Mouse (Mus musculus) Muller cell, postnatal 12 days (primary cell): ENCODE data around the gene Lrch3.

ENCODE experiments used
- DNase-seq: peaks from one replicate; pipeline ENCODE4 v3.0.0-alpha.2; 2015; ENCODE audit errors: inconsistent ontology term

Lrch3 gene

GRCm38 (mm10) chr16:32984631-32985030 lies 70.7 kb downstream of the Lrch3 start:
- DNase-seq: no peak

- no peak for DNase-seq
Observed at GRCm38 (mm10) chr16:32992158-32992557, 78.3 kb downstream of the Lrch3 start.

DNA sequence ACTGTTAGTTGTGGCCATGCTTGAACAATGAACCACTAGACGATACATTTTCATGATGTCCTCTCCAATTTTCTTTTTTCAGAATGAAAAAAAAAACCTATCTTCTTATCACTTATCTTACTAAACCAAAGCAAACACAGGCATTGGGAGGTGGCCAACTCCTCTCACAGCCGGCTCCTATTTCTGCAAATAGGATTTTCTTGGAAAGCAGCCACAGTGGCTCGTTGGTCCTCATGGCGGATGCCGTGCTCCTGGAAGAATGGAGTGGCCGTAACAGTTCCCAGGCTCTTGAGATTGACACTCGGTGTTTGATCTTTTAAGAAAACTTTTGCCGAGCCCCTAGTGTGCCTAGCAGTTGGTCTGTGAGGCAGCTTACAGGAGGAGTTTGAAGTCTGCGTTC lies 91.3 kb downstream of the Lrch3 start:
- DNase-seq: peak; percentile 31

- no peak for DNase-seq
Observed at GRCm38 (mm10) chr16:33006888-33007287, 93.0 kb downstream of the Lrch3 start.

- no peak for DNase-seq
Observed at GRCm38 (mm10) chr16:33007436-33007835, 93.5 kb downstream of the Lrch3 start.

DNA sequence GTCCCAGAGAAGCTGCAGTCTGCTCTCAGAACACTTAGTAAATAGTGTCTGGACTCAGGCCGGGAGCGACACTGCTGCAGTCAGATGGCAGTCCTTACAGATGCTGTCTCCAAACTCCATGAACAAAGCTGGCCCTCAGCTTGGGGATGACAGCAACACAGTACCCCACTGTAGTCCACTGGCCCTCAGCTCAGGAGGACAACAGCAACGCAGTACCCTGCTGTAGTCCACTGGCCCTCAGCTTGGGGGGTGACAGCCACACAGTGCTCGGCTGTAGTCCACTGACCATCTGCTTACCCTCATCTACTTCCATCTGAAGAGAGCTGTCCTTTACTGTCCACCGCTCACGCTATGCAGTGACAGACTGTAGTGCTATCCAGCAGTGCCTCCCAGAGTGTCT lies 96.3 kb downstream of the Lrch3 start:
- no peak for DNase-seq

DNA sequence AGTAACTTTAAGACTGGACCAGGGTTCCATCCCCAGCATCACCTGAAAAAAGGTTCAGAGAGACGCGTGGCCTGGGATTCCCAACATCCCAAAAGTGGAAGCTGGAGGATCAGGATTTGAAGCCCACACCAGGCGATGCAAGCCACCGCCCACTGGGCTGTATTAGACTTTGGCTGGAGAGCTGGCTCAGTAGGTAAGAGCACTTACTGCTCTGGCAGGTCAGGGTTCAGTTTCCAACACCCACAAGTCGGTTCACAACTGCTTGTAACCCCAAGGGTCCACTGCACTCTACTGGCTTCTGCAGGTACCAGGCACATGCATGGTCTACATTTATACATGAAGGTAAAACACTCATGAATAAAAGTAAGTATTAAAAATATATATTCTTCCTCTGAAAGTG lies 99.9 kb downstream of the Lrch3 start:
- no peak for DNase-seq

GRCm38 (mm10) chr16:33014921-33015320 lies 101.0 kb downstream of the Lrch3 start:
- peak; percentile 84 for DNase-seq

DNA sequence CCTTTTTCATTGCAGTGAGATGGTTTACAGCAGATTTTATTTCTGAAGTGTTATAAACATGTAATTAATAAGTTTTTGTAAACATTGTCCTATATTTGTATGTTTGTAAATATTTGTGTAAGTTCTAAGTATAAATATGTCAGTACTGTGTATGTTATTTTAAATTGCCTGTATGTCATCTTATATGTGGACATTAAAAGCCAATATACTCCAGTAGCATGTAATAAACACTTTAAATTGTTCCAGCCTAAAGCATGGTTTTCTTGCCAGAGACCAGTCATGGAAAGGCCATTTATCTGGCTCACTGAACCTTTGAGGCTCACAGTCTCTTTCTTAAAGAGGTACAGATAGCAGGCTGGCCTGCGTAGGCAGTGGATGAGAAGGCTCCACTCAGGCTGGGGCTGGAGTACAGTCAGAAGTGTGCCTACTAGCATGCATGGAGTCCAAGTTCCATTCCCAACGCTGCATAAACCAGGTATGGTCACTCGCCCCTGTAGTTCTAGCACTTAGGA lies 101.6 kb downstream of the Lrch3 start:
- no peak for DNase-seq

DNA sequence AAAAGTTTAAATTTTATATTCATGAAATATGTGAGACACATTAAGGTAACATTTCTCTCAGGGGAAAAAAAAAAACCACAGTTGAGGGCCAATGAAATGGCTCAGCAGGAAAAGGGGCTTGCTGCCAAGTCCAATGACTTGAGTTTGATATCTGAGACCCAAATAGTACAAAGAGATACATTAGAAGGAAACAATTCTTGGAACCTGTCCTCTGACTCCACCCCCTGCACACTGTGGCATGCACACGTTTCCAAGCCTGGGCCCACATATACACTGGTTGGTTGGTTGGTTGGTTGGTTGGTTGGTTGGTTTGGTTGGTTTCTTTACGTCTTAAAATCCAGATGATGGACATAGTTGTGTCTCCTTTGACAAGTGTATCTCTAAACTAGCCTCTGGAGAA lies 102.1 kb downstream of the Lrch3 start:
- DNase-seq: no peak

- no peak for DNase-seq
Observed at GRCm38 (mm10) chr16:33017677-33018349, 103.9 kb downstream of the Lrch3 start.

- peak; percentile 15 for DNase-seq
Observed at GRCm38 (mm10) chr16:33019117-33019770, 105.3 kb downstream of the Lrch3 start.

GRCm38 (mm10) chr16:33021381-33021780 lies 107.5 kb downstream of the Lrch3 start:
- no peak for DNase-seq

- peak; percentile 71 for DNase-seq
Observed at GRCm38 (mm10) chr16:33023750-33024149, 109.8 kb downstream of the Lrch3 start.

DNA sequence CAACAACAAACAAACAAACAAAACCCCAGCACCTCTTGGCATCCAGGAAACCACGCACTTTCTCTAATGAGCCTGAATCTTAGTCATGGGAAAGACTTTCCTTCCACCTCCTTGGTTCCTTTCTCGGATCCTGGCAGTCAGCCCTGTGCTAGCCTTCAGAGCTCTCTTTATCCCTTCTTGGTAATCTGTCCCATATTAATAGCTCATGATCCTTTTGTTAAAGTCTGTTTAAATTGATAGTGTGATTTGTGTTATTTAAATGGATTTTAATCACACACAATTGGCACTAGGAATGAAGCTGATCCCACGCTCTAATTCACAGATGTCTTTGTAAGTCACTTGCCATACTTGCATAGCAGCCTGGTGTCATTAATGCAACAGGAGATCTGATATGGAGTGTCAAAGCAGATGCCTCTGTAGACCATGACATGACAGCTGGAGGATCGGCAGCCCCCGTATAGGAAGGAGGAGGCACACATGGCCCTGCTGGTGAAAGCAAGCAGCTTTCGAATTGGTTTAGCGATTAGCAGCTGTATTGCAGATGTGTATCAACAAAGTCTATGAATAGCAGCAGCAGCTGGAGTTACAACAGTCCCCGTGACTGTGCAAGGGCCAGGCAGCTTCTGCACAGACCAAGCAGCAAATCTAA lies 110.7 kb downstream of the Lrch3 start:
- DNase-seq: peak; percentile 89

DNA sequence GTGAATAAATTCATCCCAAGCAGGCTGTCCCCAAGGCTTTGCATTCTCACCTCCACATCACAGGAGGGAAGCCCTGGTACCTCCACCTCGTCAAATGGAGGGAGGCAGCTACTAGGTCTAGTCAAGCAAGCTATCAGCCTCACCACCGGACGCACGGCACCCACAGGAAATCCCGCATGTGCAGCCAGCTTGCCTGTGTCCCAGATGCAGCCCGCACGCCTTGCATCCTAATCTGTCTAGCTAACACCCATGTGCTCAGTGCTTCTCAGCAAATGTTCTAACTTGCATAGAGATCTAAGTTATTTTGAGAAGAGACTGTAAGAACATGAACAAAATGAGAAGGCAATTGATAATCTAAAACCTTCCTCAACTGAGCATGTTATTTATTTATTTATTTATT lies 112.5 kb downstream of the Lrch3 start:
- no peak for DNase-seq

GRCm38 (mm10) chr16:33036006-33036405 lies 122.1 kb downstream of the Lrch3 start:
- no peak for DNase-seq

DNA sequence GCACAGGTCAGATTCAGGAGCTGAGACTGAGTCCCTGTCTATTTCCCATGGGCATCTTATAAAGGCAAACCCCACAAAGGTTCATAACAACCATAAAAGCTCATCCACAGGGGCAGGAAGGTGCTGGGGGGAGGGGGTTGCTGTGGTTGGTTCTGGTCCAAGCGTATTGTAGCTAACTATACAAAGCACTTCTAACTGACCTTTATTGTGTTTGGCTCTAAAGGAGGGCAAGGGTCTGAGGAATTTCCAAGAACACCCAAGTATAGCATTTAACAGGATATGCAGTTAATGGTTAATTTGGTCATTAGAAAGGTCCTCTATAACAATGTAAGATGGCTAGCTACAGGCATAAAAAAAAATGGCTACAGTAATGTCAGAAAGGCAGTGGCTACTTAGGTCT lies 128.8 kb downstream of the Lrch3 start:
- no peak for DNase-seq

GRCm38 (mm10) chr16:33043268-33043667 lies 129.4 kb downstream of the Lrch3 start:
- no peak for DNase-seq

DNA sequence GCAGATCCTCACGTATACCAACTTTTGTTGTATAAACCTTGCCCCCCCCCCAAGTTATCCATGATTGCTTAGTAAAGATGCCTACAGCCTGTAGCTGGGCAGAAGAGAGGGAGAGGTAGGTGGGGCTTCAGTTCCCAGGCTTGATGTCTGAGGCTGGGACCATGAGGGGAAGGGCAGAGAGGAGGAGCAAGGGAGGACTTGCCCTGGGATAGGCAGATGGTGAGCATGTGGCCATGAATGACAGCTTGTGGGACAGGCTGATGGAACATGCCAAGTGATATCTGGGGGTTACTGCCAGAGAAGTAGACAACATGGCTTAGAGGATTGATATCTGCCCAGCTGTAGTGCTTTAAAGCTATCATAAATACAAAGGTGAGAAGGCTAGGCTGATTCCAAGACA lies 134.1 kb downstream of the Lrch3 start:
- no peak for DNase-seq

- DNase-seq: no peak
Observed at GRCm38 (mm10) chr16:33048686-33049085, 134.8 kb downstream of the Lrch3 start.

GRCm38 (mm10) chr16:33049809-33050208 lies 135.9 kb downstream of the Lrch3 start:
- DNase-seq: no peak

DNA sequence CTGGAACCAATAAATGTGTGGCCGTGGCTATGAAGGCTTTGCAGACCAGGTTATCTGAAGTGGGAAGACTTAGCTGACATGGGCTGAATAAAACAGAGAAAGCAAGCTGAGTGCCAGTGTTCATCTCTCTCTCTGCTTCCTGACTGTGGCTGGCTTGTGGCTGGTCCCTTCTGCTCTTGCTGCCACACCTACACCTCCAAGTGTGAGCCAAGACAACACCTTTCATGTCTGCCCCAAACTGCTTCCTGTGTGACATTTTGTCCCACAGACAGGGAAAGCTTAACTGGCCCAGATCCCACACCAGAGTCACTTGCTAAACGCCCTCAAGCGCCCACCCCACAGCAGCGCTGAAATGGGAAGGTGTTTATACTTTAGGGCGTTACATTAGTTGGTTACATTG lies 139.2 kb downstream of the Lrch3 start:
- DNase-seq: no peak
